Mouse (Mus musculus) MEL (cell line): ENCODE measurements around the gene Vsig1. TPM values are rescaled to one million over a fixed set of nuclear protein-coding genes. Genes with fewer than 3 reads are reported as not detected.
A peak's percentile ranks its signal among the peaks of the same experiment; 100 is the strongest.

Source experiments
- DNase-seq: peaks from one replicate; pipeline ENCODE4 v3.0.0; 2011; ENCODE audit warnings: low read depth, low spot score
- H3K27ac ChIP-seq: 2 replicates; pipeline ENCODE4 v1.5.1; 2012; ENCODE audit warnings: low read depth, mild to moderate bottlenecking, control low read depth, low read length, moderate library complexity; ENCODE audit not compliant: control insufficient read depth
- H3K27me3 ChIP-seq, 2 experiments: fragments of 150-350 bp in 1 of 2; sonication (generic) in 1 of 2; 2 replicates each; pipeline ENCODE4 v1.6.1; 2012; ENCODE audit warnings: low read length in 2 of 2, mild to moderate bottlenecking in 2 of 2, improper control_type of control experiment in 1 of 2, moderate library complexity in 1 of 2; ENCODE audit not compliant: insufficient read depth in 2 of 2, control insufficient read depth in 1 of 2
- H3K36me3 ChIP-seq, 2 experiments: 2 replicates each; pipeline ENCODE4 v1.6.1; 2012 to 2014; ENCODE audit warnings: low read length in 2 of 2, improper control_type of control experiment in 1 of 2, inconsistent platforms in 1 of 2, mild to moderate bottlenecking in 1 of 2; ENCODE audit not compliant: insufficient read depth in 2 of 2, control insufficient read depth in 1 of 2
- H3K4me1 ChIP-seq, 2 experiments: fragments of 150-350 bp in 1 of 2; sonication (generic) in 1 of 2; 2 replicates each; pipeline ENCODE4 v1.6.1; 2012; ENCODE audit warnings: low read length in 2 of 2, improper control_type of control experiment in 1 of 2, mild to moderate bottlenecking in 1 of 2; ENCODE audit not compliant: insufficient read depth in 2 of 2, control insufficient read depth in 1 of 2
- H3K4me3 ChIP-seq, 2 experiments: fragments of 150-350 bp in 1 of 2; sonication (generic) in 1 of 2; 2 replicates each; pipeline ENCODE4 v1.5.1; 2012; ENCODE audit warnings: low read depth in 2 of 2, low read length in 2 of 2, mild to moderate bottlenecking in 2 of 2, moderate library complexity in 2 of 2, control low read depth in 1 of 2, improper control_type of control experiment in 1 of 2; ENCODE audit not compliant: control insufficient read depth in 1 of 2, insufficient read depth in 1 of 2
- H3K79me2 ChIP-seq: 2 replicates; pipeline ENCODE4 v1.6.1; 2012; ENCODE audit warnings: mild to moderate bottlenecking, low read length, moderate library complexity; ENCODE audit not compliant: control insufficient read depth, poor library complexity, insufficient read depth
- H3K9ac ChIP-seq: 2 replicates; pipeline ENCODE4 v1.6.1; 2012; ENCODE audit warnings: low read depth, mild to moderate bottlenecking, control low read depth, low read length, moderate library complexity; ENCODE audit not compliant: control insufficient read depth, poor library complexity, severe bottlenecking
- H3K9me3 ChIP-seq: fragments of 150-350 bp; sonication (generic); replicated peaks from 2 replicates; pipeline ENCODE4 v1.6.1; 2012; ENCODE audit warnings: mild to moderate bottlenecking, low read length, improper control_type of control experiment, moderate library complexity; ENCODE audit not compliant: insufficient read depth
- BHLHE40 ChIP-seq: IDR thresholded peaks from 2 replicates; pipeline ENCODE4 v1.6.1; 2012; ENCODE audit warnings: low read depth, mild to moderate bottlenecking, inconsistent platforms, low read length, improper control_type of control experiment, borderline replicate concordance
- E2F4 ChIP-seq: IDR thresholded peaks from 2 replicates; pipeline ENCODE4 v1.6.1; 2011; ENCODE audit warnings: low read depth, low read length, improper control_type of control experiment, borderline replicate concordance
- ELF1 ChIP-seq: IDR thresholded peaks from 2 replicates; pipeline ENCODE4 v1.6.1; 2014; ENCODE audit warnings: low read depth, mild to moderate bottlenecking, inconsistent platforms, low read length, improper control_type of control experiment, moderate library complexity
- EP300 ChIP-seq, 2 experiments: IDR thresholded peaks; 2 replicates each; pipeline ENCODE4 v1.6.1; 2011; ENCODE audit warnings: improper control_type of control experiment in 2 of 2, low read length in 2 of 2, low read depth in 1 of 2, mild to moderate bottlenecking in 1 of 2
- ETS1 ChIP-seq: IDR thresholded peaks from 2 replicates; pipeline ENCODE4 v1.6.1; 2012; ENCODE audit warnings: low read depth, mild to moderate bottlenecking, inconsistent platforms, low read length, improper control_type of control experiment, moderate library complexity
- GATA1 ChIP-seq: IDR thresholded peaks from 2 replicates; pipeline ENCODE4 v1.6.1; 2011; ENCODE audit warnings: low read depth, low read length, improper control_type of control experiment
- KAT2A ChIP-seq: conservative IDR thresholded peaks from 2 replicates; pipeline ENCODE4 v1.6.1; 2012; ENCODE audit warnings: low read depth, low read length, improper control_type of control experiment, inconsistent platforms
- MAFK ChIP-seq: IDR thresholded peaks from 2 replicates; pipeline ENCODE4 v1.6.1; 2011; ENCODE audit warnings: low read depth, mild to moderate bottlenecking, low read length, improper control_type of control experiment, borderline replicate concordance
- MAX ChIP-seq: IDR thresholded peaks from 2 replicates; pipeline ENCODE4 v1.6.1; 2011; ENCODE audit warnings: low read length, improper control_type of control experiment
- MEF2A ChIP-seq: IDR thresholded peaks from 2 replicates; pipeline ENCODE4 v1.6.1; 2014; ENCODE audit warnings: low read depth, mild to moderate bottlenecking, inconsistent platforms, low read length, improper control_type of control experiment; ENCODE audit not compliant: poor library complexity, insufficient replicate concordance, severe bottlenecking; ENCODE audit errors: extremely low read depth
- MXI1 ChIP-seq: IDR thresholded peaks from 2 replicates; pipeline ENCODE4 v1.6.1; 2011; ENCODE audit warnings: mild to moderate bottlenecking, low read depth, low read length, improper control_type of control experiment
- NELFE ChIP-seq: IDR thresholded peaks from 2 replicates; pipeline ENCODE4 v1.6.1; 2011; ENCODE audit warnings: low read depth, low read length, improper control_type of control experiment
- POLR2A ChIP-seq, 2 experiments: IDR thresholded peaks; 2 replicates each; pipeline ENCODE4 v1.6.1; 2011 to 2012; ENCODE audit warnings: low read length in 2 of 2, mild to moderate bottlenecking in 2 of 2, control low read depth in 1 of 2, improper control_type of control experiment in 1 of 2, low read depth in 1 of 2, moderate library complexity in 1 of 2; ENCODE audit not compliant: control insufficient read depth in 1 of 2, insufficient read depth in 1 of 2, poor library complexity in 1 of 2
- POLR2AphosphoS2 ChIP-seq: IDR thresholded peaks from 2 replicates; pipeline ENCODE4 v1.6.1; 2011; ENCODE audit warnings: low read length, improper control_type of control experiment
- POLR2AphosphoS5 ChIP-seq: IDR thresholded peaks from 2 replicates; pipeline ENCODE4 v1.6.1; 2012; ENCODE audit warnings: low read depth, borderline replicate concordance, mild to moderate bottlenecking, inconsistent platforms, low read length, moderate library complexity, mixed read lengths
- SIN3A ChIP-seq: IDR thresholded peaks from 2 replicates; pipeline ENCODE4 v1.6.1; 2012; ENCODE audit warnings: low read length, improper control_type of control experiment, inconsistent platforms
- TAL1 ChIP-seq: IDR thresholded peaks from 2 replicates; pipeline ENCODE4 v1.6.1; 2012; ENCODE audit warnings: mild to moderate bottlenecking, inconsistent platforms, low read length, moderate library complexity, mixed read lengths
- TBP ChIP-seq: IDR thresholded peaks from 2 replicates; pipeline ENCODE4 v1.8.0; 2011; ENCODE audit warnings: low read depth, low read length, improper control_type of control experiment
- UBTF ChIP-seq: IDR thresholded peaks from 2 replicates; pipeline ENCODE4 v1.6.1; 2012; ENCODE audit warnings: low read depth, mild to moderate bottlenecking, inconsistent platforms, low read length, improper control_type of control experiment, moderate library complexity, borderline replicate concordance; ENCODE audit not compliant: insufficient read depth
- USF1 ChIP-seq: IDR thresholded peaks from 2 replicates; pipeline ENCODE4 v1.6.1; 2014; ENCODE audit warnings: low read depth, mild to moderate bottlenecking, inconsistent platforms, low read length, improper control_type of control experiment, moderate library complexity
- ZC3H11A ChIP-seq: IDR thresholded peaks from 2 replicates; pipeline ENCODE4 v1.6.1; 2012; ENCODE audit warnings: low read depth, mild to moderate bottlenecking, inconsistent platforms, low read length, improper control_type of control experiment
- ZKSCAN1 ChIP-seq: IDR thresholded peaks from 2 replicates; pipeline ENCODE4 v1.6.1; 2012; ENCODE audit warnings: low read depth, mild to moderate bottlenecking, inconsistent platforms, low read length, improper control_type of control experiment, moderate library complexity
- ZMIZ1 ChIP-seq: IDR thresholded peaks from 2 replicates; pipeline ENCODE4 v1.6.1; 2012; ENCODE audit warnings: low read depth, mild to moderate bottlenecking, inconsistent platforms, low read length, improper control_type of control experiment, moderate library complexity
- polyA plus RNA-seq, 2 experiments: library from polyadenylated mRNA; stranded (reverse) in 1 of 2; unstranded in 1 of 2; fragments of >175 nt in 1 of 2; fragments of >200 nt in 1 of 2; gene quantifications; 2 replicates each; pipeline versions ENCODE4 v1.2.1 to v1.2.4; 2012; ENCODE audit warnings: low replicate concordance in 2 of 2, low read depth in 1 of 2; ENCODE audit not compliant: insufficient read length in 2 of 2, insufficient read depth in 1 of 2, missing spikeins in 1 of 2
- total RNA-seq: library from RNA; depleted of rRNA; stranded (reverse); fragments of 300-350 nt; gene quantifications from 2 replicates; pipeline ENCODE4 v1.2.3, GENCODE M21; 2012

The Vsig1 gene
- total and polyA plus RNA-seq, 3 experiments: not detected

GRCm38 (mm10) chrX:140956272-140956940 is 49.0 kb downstream of the Vsig1 start, which contains the start of the genes Psmd10 and Atg4a (continued):
- TF ChIP-seq ETS1: no peak
- TF ChIP-seq UBTF: no peak
- no peak for TF ChIP-seq MEF2A
- TF ChIP-seq ELF1: peak; percentile 99
- TF ChIP-seq E2F4: peak; percentile 45; the same call in 1 of the 2 replicates
- TF ChIP-seq MAFK: no peak
- TF ChIP-seq, all 39 proteins: peak for 17

DNA sequence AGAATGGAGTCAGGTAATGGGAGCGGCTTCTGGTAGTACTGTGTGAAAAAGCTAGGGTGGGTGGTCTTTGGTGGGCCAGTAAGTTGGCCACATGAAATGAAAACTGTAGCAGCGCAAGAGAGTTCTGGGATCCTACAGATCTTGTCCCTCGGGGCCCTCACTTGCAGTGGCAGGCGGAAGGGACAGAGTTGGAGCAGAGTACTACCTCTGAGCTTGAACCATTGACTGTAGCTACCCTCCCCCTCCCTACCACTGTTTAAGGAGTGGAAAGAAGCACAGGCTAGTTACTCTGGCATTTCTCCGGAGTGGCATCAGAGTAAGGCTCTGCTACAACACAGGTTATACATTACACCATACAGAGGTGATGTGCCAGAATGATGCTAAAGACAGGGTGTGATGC is 49.6 kb downstream of the Vsig1 start:
- no peaks in the 10 kb centered on the region for H3K27me3 ChIP-seq
- no peak for TF ChIP-seq POLR2AphosphoS2
- TF ChIP-seq KAT2A: no peak
- TF ChIP-seq MXI1: no peak; the same call in 1 of the 2 replicates
- no peak for TF ChIP-seq MAFK
- no peak for TF ChIP-seq GATA1
- no peak for TF ChIP-seq ZC3H11A
- TF ChIP-seq ZKSCAN1: no peak
- TF ChIP-seq TAL1: no peak
- TF ChIP-seq NELFE: no peak; the same call in 1 of the 2 replicates
- no peak for TF ChIP-seq POLR2AphosphoS5
- TF ChIP-seq POLR2A (IDR thresholded peaks at IDR 0.05; ENCODE audit: control insufficient read depth in 1 of 2, insufficient read depth in 1 of 2, low read depth in 1 of 2, low read length in 2 of 2, poor library complexity in 1 of 2): peak in 1 of 2 experiments; percentile 43; a peak in 1 of 4 replicates
- TF ChIP-seq ZMIZ1: no peak
- no peak for TF ChIP-seq TBP
- TF ChIP-seq EP300 (IDR thresholded peaks at IDR 0.05; ENCODE audit: low read depth in 1 of 2, low read length in 2 of 2): no peak
- TF ChIP-seq MAX: no peak
- no peak for TF ChIP-seq UBTF
- peak; percentile 26; the same call in 1 of the 2 replicates for TF ChIP-seq SIN3A
- 0 out of 2 replicates have a peak, but pooled peaks have one; percentile 0 for TF ChIP-seq USF1
- no peak for TF ChIP-seq BHLHE40
- DNase-seq: no peak
- H3K79me2 ChIP-seq: peaks cover 4% of the 10 kb centered on the region
- H3K27ac ChIP-seq: peak overlapping the region; percentile 29; the same call in 1 of the 2 replicates
- peaks cover 2 to 19% of the 10 kb centered on the region in 2 experiments; a peak in 3 of 4 replicates for H3K36me3 ChIP-seq
- H3K4me3 ChIP-seq: peak overlapping the region; percentile 81 to 90
- H3K9ac ChIP-seq: peak overlapping the region; percentile 74
- no peaks in the 10 kb centered on the region for H3K9me3 ChIP-seq
- peaks cover 3 to 12% of the 10 kb centered on the region in 2 experiments for H3K4me1 ChIP-seq
